Mouse (Mus musculus): ENCODE measurements around the gene Gm45062. TPM values are rescaled to one million over a fixed set of nuclear protein-coding genes. Genes with fewer than 3 reads are reported as not detected.

The Gm45062 gene
- polyA plus RNA-seq, 1 experiment from 2014 or later = 4.2 TPM

DNA sequence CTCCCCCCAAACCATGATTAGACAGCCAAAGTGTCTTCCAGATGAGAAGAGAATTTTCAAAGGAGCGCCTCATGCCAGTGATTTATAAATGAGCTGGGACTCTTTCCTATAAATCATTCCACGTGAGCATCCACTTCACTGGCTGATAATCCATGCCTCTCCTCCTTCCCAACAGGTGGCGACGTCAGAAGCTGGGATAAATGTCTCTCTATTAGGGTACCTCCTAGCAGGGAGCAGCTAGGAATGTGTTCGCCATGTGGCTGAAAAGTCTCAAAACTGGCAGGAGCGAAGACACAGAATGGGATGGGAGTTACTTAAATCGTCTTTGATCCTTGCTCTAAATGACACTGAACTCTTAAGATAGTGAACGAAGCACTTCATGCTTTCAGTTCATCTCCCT lies 372.1 kb downstream of the Gm45062 start:
- no peak overlapping the region for H3K4me2 ChIP-seq (ENCODE audit: low read length)
- no peaks in the 10 kb centered on the region for H3K27me3 ChIP-seq (ENCODE audit: control insufficient read depth, insufficient read depth, low read length)
- H3K4me3 ChIP-seq (ENCODE audit: control insufficient read depth in 1 of 2, insufficient read depth in 1 of 2, low read depth in 1 of 2, low read length in 2 of 2) = no peak overlapping the region
- no peak overlapping the region for H3K27ac ChIP-seq (replicated peaks in 1 of 2; ENCODE audit: control insufficient read depth in 1 of 2, insufficient read depth in 1 of 2, low read depth in 2 of 2, low read length in 2 of 2)
- no peaks in the 10 kb centered on the region for H3K4me1 ChIP-seq (ENCODE audit: control insufficient read depth in 2 of 2, insufficient read depth in 2 of 2, low read length in 2 of 2)
- no peak overlapping the region for H3K9ac ChIP-seq (ENCODE audit: low read length)
- no peak for ATAC-seq (ENCODE audit: insufficient number of reproducible peaks, insufficient read depth, low FRiP score, low read depth)
- H3K9me3 ChIP-seq (ENCODE audit: control insufficient read depth, low read length) = no peaks in the 10 kb centered on the region
- 87% methylated on average over 8 of the region's 8 CpGs for WGBS
- peaks cover 5% of the 10 kb centered on the region; the same call in 1 of the 2 replicates for H3K36me3 ChIP-seq (ENCODE audit: control insufficient read depth, insufficient read depth, low read length)

DNA sequence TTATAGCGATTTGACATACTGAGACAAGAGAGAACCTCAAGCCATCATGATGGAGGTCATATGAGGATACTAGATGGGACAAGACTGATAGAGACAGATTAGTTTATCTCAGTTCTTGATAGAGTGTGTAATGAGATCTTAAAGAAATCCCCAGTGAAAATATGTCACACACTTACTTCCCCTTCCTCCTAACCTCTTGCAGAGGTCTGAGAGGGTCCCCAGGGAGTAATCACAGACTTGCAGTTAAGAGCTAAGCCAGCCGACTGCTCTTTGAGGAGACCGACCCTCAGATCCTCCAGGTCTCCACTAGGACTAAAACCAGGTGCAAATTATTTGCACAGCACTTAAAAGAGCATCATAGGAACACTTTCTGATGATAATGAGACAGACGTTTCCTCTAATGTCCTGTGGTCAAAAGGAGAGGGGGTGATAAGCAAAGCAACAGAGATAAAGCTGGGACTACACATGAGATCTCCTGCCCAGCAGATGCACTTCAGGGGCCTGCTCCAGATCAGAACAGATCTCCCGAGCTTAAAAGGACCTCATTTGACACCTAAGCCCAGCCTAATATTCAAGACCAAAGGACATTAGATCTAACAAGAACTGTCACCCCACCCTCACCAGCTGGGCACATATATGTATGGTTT lies 372.9 kb downstream of the Gm45062 start:
- Histone ChIP-seq H3K9me3 (ENCODE audit: control insufficient read depth, low read length) (no peaks in the 10 kb centered on the region), H3K4me2 (ENCODE audit: low read length) (no peak overlapping the region), H3K27me3 (ENCODE audit: control insufficient read depth, insufficient read depth, low read length) (no peaks in the 10 kb centered on the region), H3K27ac (replicated peaks in 1 of 2; ENCODE audit: control insufficient read depth in 1 of 2, insufficient read depth in 1 of 2, low read depth in 2 of 2, low read length in 2 of 2) (no peak overlapping the region), H3K4me3 (ENCODE audit: control insufficient read depth in 1 of 2, insufficient read depth in 1 of 2, low read depth in 1 of 2, low read length in 2 of 2) (no peak overlapping the region), H3K4me1 (ENCODE audit: control insufficient read depth in 2 of 2, insufficient read depth in 2 of 2, low read length in 2 of 2) (no peaks in the 10 kb centered on the region), H3K36me3 (ENCODE audit: control insufficient read depth, insufficient read depth, low read length) (peaks cover 5% of the 10 kb centered on the region; the same call in 1 of the 2 replicates), H3K9ac (ENCODE audit: low read length) (no peak overlapping the region)
- WGBS = 42% methylated on average over 5 of the region's 5 CpGs
- ATAC-seq (ENCODE audit: insufficient number of reproducible peaks, insufficient read depth, low FRiP score, low read depth) = no peak

DNA sequence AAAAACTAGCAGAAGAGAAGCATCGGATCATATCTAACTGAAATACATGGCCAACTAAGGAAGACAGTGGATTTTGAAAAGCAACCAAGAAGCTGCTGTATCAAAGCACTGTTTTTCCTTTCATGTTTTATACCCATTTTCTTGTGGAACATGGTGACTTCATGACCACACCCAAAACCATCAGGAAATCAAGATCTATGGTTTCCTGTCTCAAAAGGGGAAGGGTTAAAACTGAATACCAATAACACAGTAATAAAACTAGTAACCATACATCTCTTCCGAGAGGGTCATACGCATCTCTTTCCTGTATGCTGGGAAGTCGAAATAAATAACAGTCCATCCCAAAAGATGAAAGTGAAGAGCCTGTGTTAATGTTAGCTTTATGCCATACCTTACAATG lies 373.5 kb downstream of the Gm45062 start:
- Histone ChIP-seq H3K4me2 (ENCODE audit: low read length) (no peak overlapping the region), H3K9ac (ENCODE audit: low read length) (no peak overlapping the region), H3K9me3 (ENCODE audit: control insufficient read depth, low read length) (no peaks in the 10 kb centered on the region), H3K4me3 (ENCODE audit: control insufficient read depth in 1 of 2, insufficient read depth in 1 of 2, low read depth in 1 of 2, low read length in 2 of 2) (no peak overlapping the region), H3K36me3 (ENCODE audit: control insufficient read depth, insufficient read depth, low read length) (peaks cover 5% of the 10 kb centered on the region; the same call in 1 of the 2 replicates), H3K27me3 (ENCODE audit: control insufficient read depth, insufficient read depth, low read length) (no peaks in the 10 kb centered on the region), H3K27ac (replicated peaks in 1 of 2; ENCODE audit: control insufficient read depth in 1 of 2, insufficient read depth in 1 of 2, low read depth in 2 of 2, low read length in 2 of 2) (no peak overlapping the region), H3K4me1 (ENCODE audit: control insufficient read depth in 2 of 2, insufficient read depth in 2 of 2, low read length in 2 of 2) (no peaks in the 10 kb centered on the region)
- 87% methylated on average over 4 of the region's 4 CpGs for WGBS
- no peak for ATAC-seq (ENCODE audit: insufficient number of reproducible peaks, insufficient read depth, low FRiP score, low read depth)

DNA sequence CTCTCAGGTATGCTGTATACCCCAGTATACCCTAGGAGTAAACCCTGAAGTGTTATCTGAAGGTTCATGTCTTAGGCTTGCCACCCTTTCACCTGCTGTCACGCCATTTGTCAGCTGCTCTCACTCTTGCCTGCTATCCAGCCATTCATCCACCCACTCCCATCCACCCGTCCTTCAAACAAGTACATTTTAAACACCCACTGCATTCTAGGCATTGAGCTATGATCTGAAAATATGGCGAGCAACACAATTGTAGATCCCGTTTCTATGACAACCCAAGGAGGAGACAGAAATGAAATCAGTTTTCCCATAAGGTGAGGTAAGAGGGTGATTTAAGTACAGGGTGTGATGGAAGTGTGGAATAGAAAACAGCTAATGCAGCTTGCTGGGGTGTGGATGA lies 378.9 kb downstream of the Gm45062 start:
- Histone ChIP-seq H3K4me1 (ENCODE audit: control insufficient read depth in 2 of 2, insufficient read depth in 2 of 2, low read length in 2 of 2) (no peaks in the 10 kb centered on the region), H3K4me3 (ENCODE audit: control insufficient read depth in 1 of 2, insufficient read depth in 1 of 2, low read depth in 1 of 2, low read length in 2 of 2) (no peak overlapping the region), H3K4me2 (ENCODE audit: low read length) (no peak overlapping the region), H3K27ac (replicated peaks in 1 of 2; ENCODE audit: control insufficient read depth in 1 of 2, insufficient read depth in 1 of 2, low read depth in 2 of 2, low read length in 2 of 2) (no peak overlapping the region), H3K27me3 (ENCODE audit: control insufficient read depth, insufficient read depth, low read length) (no peaks in the 10 kb centered on the region), H3K36me3 (ENCODE audit: control insufficient read depth, insufficient read depth, low read length) (0 out of 2 replicates have a peak, but pooled peaks cover 4% of the 10 kb centered on the region), H3K9ac (ENCODE audit: low read length) (no peak overlapping the region), H3K9me3 (ENCODE audit: control insufficient read depth, low read length) (no peaks in the 10 kb centered on the region)
- ATAC-seq (ENCODE audit: insufficient number of reproducible peaks, insufficient read depth, low FRiP score, low read depth) = no peak
- WGBS = 80% methylated on average over 4 of the region's 4 CpGs

DNA sequence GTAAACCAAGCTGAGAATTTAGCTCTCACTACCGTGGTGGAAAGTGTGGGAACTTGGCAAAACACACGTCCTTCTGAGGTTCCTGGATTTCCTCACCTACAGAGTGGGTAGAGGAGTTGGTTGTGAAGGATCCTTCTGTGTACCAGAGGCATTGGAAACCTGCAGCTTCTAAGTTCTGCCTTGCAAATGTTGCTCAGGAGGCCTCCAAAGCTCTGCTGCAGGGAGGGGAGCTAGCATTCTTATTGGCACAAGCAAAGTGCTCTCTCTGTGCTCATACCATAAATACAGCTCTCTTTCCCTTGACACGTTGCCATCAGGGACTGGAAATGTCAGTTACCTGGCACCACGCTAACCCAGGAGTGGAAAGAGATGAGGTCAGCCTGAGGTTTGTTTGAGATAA lies 379.6 kb downstream of the Gm45062 start:
- Histone ChIP-seq H3K27ac (replicated peaks in 1 of 2; ENCODE audit: control insufficient read depth in 1 of 2, insufficient read depth in 1 of 2, low read depth in 2 of 2, low read length in 2 of 2) (no peak overlapping the region), H3K27me3 (ENCODE audit: control insufficient read depth, insufficient read depth, low read length) (no peaks in the 10 kb centered on the region), H3K4me1 (ENCODE audit: control insufficient read depth in 2 of 2, insufficient read depth in 2 of 2, low read length in 2 of 2) (no peaks in the 10 kb centered on the region), H3K36me3 (ENCODE audit: control insufficient read depth, insufficient read depth, low read length) (0 out of 2 replicates have a peak, but pooled peaks cover 4% of the 10 kb centered on the region), H3K9ac (ENCODE audit: low read length) (no peak overlapping the region), H3K9me3 (ENCODE audit: control insufficient read depth, low read length) (no peaks in the 10 kb centered on the region), H3K4me3 (ENCODE audit: control insufficient read depth in 1 of 2, insufficient read depth in 1 of 2, low read depth in 1 of 2, low read length in 2 of 2) (no peak overlapping the region), H3K4me2 (ENCODE audit: low read length) (no peak overlapping the region)
- no peak for ATAC-seq (ENCODE audit: insufficient number of reproducible peaks, insufficient read depth, low FRiP score, low read depth)
- 55% methylated on average over 4 of the region's 4 CpGs for WGBS

DNA sequence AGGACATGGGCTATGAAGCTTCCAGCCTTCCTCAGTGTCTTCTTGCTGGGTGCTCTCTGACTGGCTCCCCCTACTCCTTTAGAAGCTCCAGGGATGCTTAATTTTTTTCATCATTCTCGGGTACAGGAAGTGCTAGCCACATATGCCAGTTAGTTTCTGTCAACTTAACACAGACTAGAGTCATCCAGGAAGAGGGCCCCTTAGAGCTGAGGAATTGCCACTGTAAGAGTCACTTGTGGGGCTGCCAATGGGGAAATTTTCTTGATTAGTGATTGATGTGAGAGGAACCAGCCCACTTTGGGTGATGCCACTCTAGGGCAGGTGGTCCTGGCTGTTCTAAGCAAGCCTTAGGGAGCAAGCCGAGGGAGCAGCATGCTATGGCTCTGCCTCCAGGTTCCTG lies 380.3 kb downstream of the Gm45062 start:
- H3K4me2 ChIP-seq (ENCODE audit: low read length) = no peak overlapping the region
- no peak for ATAC-seq (ENCODE audit: insufficient number of reproducible peaks, insufficient read depth, low FRiP score, low read depth)
- H3K27ac ChIP-seq (replicated peaks in 1 of 2; ENCODE audit: control insufficient read depth in 1 of 2, insufficient read depth in 1 of 2, low read depth in 2 of 2, low read length in 2 of 2) = no peak overlapping the region
- 0 out of 2 replicates have a peak, but pooled peaks cover 4% of the 10 kb centered on the region for H3K36me3 ChIP-seq (ENCODE audit: control insufficient read depth, insufficient read depth, low read length)
- H3K27me3 ChIP-seq (ENCODE audit: control insufficient read depth, insufficient read depth, low read length) = no peaks in the 10 kb centered on the region
- H3K4me3 ChIP-seq (ENCODE audit: control insufficient read depth in 1 of 2, insufficient read depth in 1 of 2, low read depth in 1 of 2, low read length in 2 of 2) = no peak overlapping the region
- WGBS = 72% methylated on average over 2 of the region's 2 CpGs
- H3K9ac ChIP-seq (ENCODE audit: low read length) = no peak overlapping the region
- H3K9me3 ChIP-seq (ENCODE audit: control insufficient read depth, low read length) = no peaks in the 10 kb centered on the region
- H3K4me1 ChIP-seq (ENCODE audit: control insufficient read depth in 2 of 2, insufficient read depth in 2 of 2, low read length in 2 of 2) = no peaks in the 10 kb centered on the region

DNA sequence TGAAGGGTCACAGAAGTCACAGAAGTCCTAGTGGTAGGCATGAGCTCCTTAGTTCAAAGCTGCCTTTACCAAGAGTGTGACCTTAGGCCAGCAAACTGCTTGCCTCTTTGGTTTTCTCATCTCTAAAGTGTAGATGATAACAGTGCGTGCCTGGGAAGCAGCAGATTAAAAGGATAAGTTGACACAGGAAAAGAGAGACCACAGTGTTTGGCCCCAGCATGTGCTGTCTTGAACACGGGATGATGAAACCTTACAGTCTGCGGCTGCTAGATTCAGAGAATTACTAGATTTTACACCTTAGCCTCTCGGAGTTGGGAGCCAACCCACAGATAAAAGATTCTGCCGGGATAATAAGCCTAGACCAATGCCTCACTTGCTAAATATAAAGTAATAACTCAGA lies 381.6 kb downstream of the Gm45062 start:
- Histone ChIP-seq H3K4me3 (ENCODE audit: control insufficient read depth in 1 of 2, insufficient read depth in 1 of 2, low read depth in 1 of 2, low read length in 2 of 2) (no peak overlapping the region), H3K4me2 (ENCODE audit: low read length) (no peak overlapping the region), H3K4me1 (ENCODE audit: control insufficient read depth in 2 of 2, insufficient read depth in 2 of 2, low read length in 2 of 2) (no peaks in the 10 kb centered on the region), H3K36me3 (ENCODE audit: control insufficient read depth, insufficient read depth, low read length) (0 out of 2 replicates have a peak, but pooled peaks cover 4% of the 10 kb centered on the region), H3K9ac (ENCODE audit: low read length) (no peak overlapping the region), H3K9me3 (ENCODE audit: control insufficient read depth, low read length) (no peaks in the 10 kb centered on the region), H3K27ac (replicated peaks in 1 of 2; ENCODE audit: control insufficient read depth in 1 of 2, insufficient read depth in 1 of 2, low read depth in 2 of 2, low read length in 2 of 2) (no peak overlapping the region), H3K27me3 (ENCODE audit: control insufficient read depth, insufficient read depth, low read length) (no peaks in the 10 kb centered on the region)
- WGBS = 78% methylated on average over 5 of the region's 5 CpGs
- ATAC-seq (ENCODE audit: insufficient number of reproducible peaks, insufficient read depth, low FRiP score, low read depth) = no peak

DNA sequence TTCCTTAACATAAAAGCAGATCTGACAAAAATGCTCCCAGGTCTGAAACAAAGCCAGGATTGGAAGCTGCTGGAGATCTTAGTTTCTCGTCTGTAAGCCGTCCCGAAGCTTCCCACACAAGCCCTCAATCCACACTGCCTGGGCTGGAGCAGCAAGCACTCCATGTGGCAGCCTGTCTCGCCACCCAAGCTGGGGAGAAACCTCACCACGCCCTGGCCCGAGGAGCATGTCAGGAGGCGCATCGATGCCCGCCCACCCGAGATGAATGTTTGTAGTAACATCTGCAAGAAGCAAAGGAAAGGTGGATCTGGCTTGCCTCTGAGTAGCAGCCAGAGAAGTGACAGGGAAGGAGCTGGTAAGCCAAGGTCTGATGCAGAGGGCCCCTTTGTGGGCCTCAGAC lies 385.5 kb downstream of the Gm45062 start:
- Histone ChIP-seq H3K4me3 (ENCODE audit: control insufficient read depth in 1 of 2, insufficient read depth in 1 of 2, low read depth in 1 of 2, low read length in 2 of 2) (no peak overlapping the region), H3K4me2 (ENCODE audit: low read length) (no peak overlapping the region), H3K4me1 (ENCODE audit: control insufficient read depth in 2 of 2, insufficient read depth in 2 of 2, low read length in 2 of 2) (peaks cover 5 to 6% of the 10 kb centered on the region in 2 experiments), H3K27ac (replicated peaks in 1 of 2; ENCODE audit: control insufficient read depth in 1 of 2, insufficient read depth in 1 of 2, low read depth in 2 of 2, low read length in 2 of 2) (no peak overlapping the region), H3K36me3 (ENCODE audit: control insufficient read depth, insufficient read depth, low read length) (no peaks in the 10 kb centered on the region), H3K27me3 (ENCODE audit: control insufficient read depth, insufficient read depth, low read length) (no peaks in the 10 kb centered on the region), H3K9me3 (ENCODE audit: control insufficient read depth, low read length) (no peaks in the 10 kb centered on the region), H3K9ac (ENCODE audit: low read length) (no peak overlapping the region)
- 86% methylated on average over 10 of the region's 10 CpGs for WGBS
- no peak for ATAC-seq (ENCODE audit: insufficient number of reproducible peaks, insufficient read depth, low FRiP score, low read depth)
